Mouse (Mus musculus) cerebellum, adult 2 months (tissue): ENCODE measurements at regions not wholly inside any gene's neighbourhood (a gene's known extent, or its start where the extent isn't known, plus 50 kb on each side); places are given as distances from the start of the nearest gene placed in this dataset.

Experiments
- CTCF ChIP-seq: fragments of 200-500 bp; IDR thresholded peaks from 2 replicates; pipeline ENCODE4 v1.5.1; 2011; ENCODE audit warnings: low read depth, mild to moderate bottlenecking, control low read depth, low read length, moderate library complexity, borderline replicate concordance; ENCODE audit not compliant: insufficient read depth
- POLR2A ChIP-seq: fragments of 200-500 bp; IDR thresholded peaks from 2 replicates; pipeline ENCODE4 v1.6.1; 2011; ENCODE audit warnings: low read length, control low read depth, borderline replicate concordance; ENCODE audit not compliant: insufficient read depth

- TF ChIP-seq POLR2A (no peak), CTCF (no peak)
Observed at GRCm38 (mm10) chr14:112535914-112536313, 778.5 kb upstream of the Tpm3-rs7 start.
